Mouse (Mus musculus) limb, embryonic 13.5 days (tissue): ENCODE results near the gene Tmod3. TPM values are rescaled to one million over a fixed set of nuclear protein-coding genes. Genes with fewer than 3 reads are reported as not detected.
A peak's percentile ranks its signal among the peaks of the same experiment; 100 is the strongest.
"Not testable (repeated sequence)": the region's sequence is repeated elsewhere in the genome, so short reads cannot be mapped to it uniquely, and the experiment has no call there.

Source experiments
- ATAC-seq: fragments of 200-750 bp; cut with Nextera tagmentation; 2 replicates; pipeline ENCODE4 v1.8.0; 2017; ENCODE audit warnings: low read depth, moderate number of reproducible peaks, moderate TSS enrichment; ENCODE audit not compliant: low FRiP score
- H3K27ac ChIP-seq: fragments of 300-500 bp; sonication (generic); 2 replicates; pipeline ENCODE4 v1.5.1; 2015; ENCODE audit warnings: inconsistent platforms, mild to moderate bottlenecking, moderate library complexity
- H3K27me3 ChIP-seq: fragments of 300-500 bp; sonication (generic); 2 replicates; pipeline ENCODE4 v1.6.1; 2015; ENCODE audit warnings: mild to moderate bottlenecking, inconsistent platforms
- H3K36me3 ChIP-seq: fragments of 300-500 bp; sonication (generic); 2 replicates; pipeline ENCODE4 v1.6.1; 2015; ENCODE audit warnings: inconsistent platforms, mild to moderate bottlenecking, moderate library complexity
- H3K4me1 ChIP-seq: fragments of 300-500 bp; sonication (generic); 2 replicates; pipeline ENCODE4 v1.6.1; 2015; ENCODE audit warnings: inconsistent platforms
- H3K4me2 ChIP-seq: fragments of 300-500 bp; sonication (generic); replicated peaks from 2 replicates; pipeline ENCODE4 v1.6.1; 2015; ENCODE audit warnings: inconsistent platforms, mild to moderate bottlenecking, moderate library complexity
- H3K4me3 ChIP-seq: fragments of 300-500 bp; sonication (generic); 2 replicates; pipeline ENCODE4 v1.5.1; 2015; ENCODE audit warnings: moderate library complexity, mild to moderate bottlenecking, inconsistent platforms
- H3K9ac ChIP-seq: fragments of 300-500 bp; sonication (generic); 2 replicates; pipeline ENCODE4 v1.6.1; 2015; ENCODE audit warnings: mild to moderate bottlenecking, inconsistent platforms
- H3K9me3 ChIP-seq: fragments of 300-500 bp; sonication (generic); 2 replicates; pipeline ENCODE4 v1.6.1; 2016; ENCODE audit warnings: inconsistent platforms
- WGBS: fragments of 180-500 bp; shearing (Covaris S2); methylation state at CpG from one replicate; pipeline ENCODE4 v1.1.7; 2015; 5-methylcytosine and 5-hydroxymethylcytosine counted together
- polyA plus RNA-seq: library from polyadenylated mRNA; unstranded; fragments of >200 nt; fragmentation: Nextera tagmentation; extraction: Ambion mirVana; gene quantifications from 2 replicates; pipeline ENCODE4 v1.2.1, GENCODE M21; 2015

The Tmod3 gene
- polyA plus RNA-seq, 1 experiment from 2014 or later = 105 TPM

GRCm38 (mm10) chr9:75546885-75547553 lies 12.4 kb downstream of the Tmod3 start:
- H3K36me3 ChIP-seq = no peaks in the 10 kb centered on the region
- no peak overlapping the region for H3K9ac ChIP-seq
- no peak overlapping the region for H3K27ac ChIP-seq
- H3K4me1 ChIP-seq = peaks cover 30% of the 10 kb centered on the region
- H3K4me2 ChIP-seq = no peak overlapping the region
- H3K27me3 ChIP-seq = no peaks in the 10 kb centered on the region
- ATAC-seq = no peak
- 74% methylated on average over 12 of the region's 12 CpGs for WGBS
- no peaks in the 10 kb centered on the region for H3K9me3 ChIP-seq
- no peak overlapping the region for H3K4me3 ChIP-seq

- no peaks in the 10 kb centered on the region for H3K9me3 ChIP-seq
Observed at GRCm38 (mm10) chr9:75545514-75545913, 13.9 kb downstream of the Tmod3 start.

GRCm38 (mm10) chr9:75541497-75541896 lies 18.0 kb downstream of the Tmod3 start:
- H3K9ac ChIP-seq = no peak overlapping the region
- H3K9me3 ChIP-seq = no peaks in the 10 kb centered on the region
- H3K4me3 ChIP-seq = no peak overlapping the region
- WGBS = 9% methylated on average over 5 of the region's 5 CpGs
- H3K4me2 ChIP-seq = no peak overlapping the region
- no peaks in the 10 kb centered on the region for H3K27me3 ChIP-seq
- H3K4me1 ChIP-seq = peaks cover 15% of the 10 kb centered on the region
- H3K27ac ChIP-seq = no peak overlapping the region
- no peaks in the 10 kb centered on the region for H3K36me3 ChIP-seq
- ATAC-seq = no peak

More at GRCm38 (mm10) chr9:75545514-75545913, 13.9 kb downstream of the Tmod3 start:
- no peak overlapping the region for H3K9ac ChIP-seq
- H3K4me3 ChIP-seq = no peak overlapping the region
- no peaks in the 10 kb centered on the region for H3K27me3 ChIP-seq
- no peak overlapping the region for H3K27ac ChIP-seq
- ATAC-seq = no peak
- H3K4me1 ChIP-seq = peaks cover 27% of the 10 kb centered on the region
- H3K36me3 ChIP-seq = no peaks in the 10 kb centered on the region
- H3K4me2 ChIP-seq = no peak overlapping the region
- WGBS = 81% methylated on average over 8 of the region's 8 CpGs

- Histone ChIP-seq H3K27me3 (no peaks in the 10 kb centered on the region), H3K4me3 (no peak overlapping the region), H3K4me2 (no peak overlapping the region), H3K9ac (no peak overlapping the region), H3K4me1 (peaks cover 6% of the 10 kb centered on the region), H3K9me3 (no peaks in the 10 kb centered on the region), H3K27ac (no peak overlapping the region), H3K36me3 (peaks cover 14% of the 10 kb centered on the region)
- 92% methylated on average over 1 of the region's 1 CpGs for WGBS
- no peak for ATAC-seq
Observed at GRCm38 (mm10) chr9:75536422-75536821, 23.0 kb downstream of the Tmod3 start.

GRCm38 (mm10) chr9:75534431-75534962 lies 25.0 kb downstream of the Tmod3 start:
- H3K4me1 ChIP-seq = peaks cover 3% of the 10 kb centered on the region; the same call in 1 of the 2 replicates
- H3K9me3 ChIP-seq = no peaks in the 10 kb centered on the region
- no peak overlapping the region for H3K4me2 ChIP-seq
- WGBS = 93% methylated on average over 8 of the region's 8 CpGs
- H3K36me3 ChIP-seq = peaks cover 24% of the 10 kb centered on the region
- H3K27ac ChIP-seq = no peak overlapping the region
- no peak for ATAC-seq
- no peak overlapping the region for H3K9ac ChIP-seq
- no peaks in the 10 kb centered on the region for H3K27me3 ChIP-seq
- H3K4me3 ChIP-seq = no peak overlapping the region

- 67% methylated on average over 9 of the region's 9 CpGs for WGBS
- H3K27me3 ChIP-seq, H3K27ac ChIP-seq, H3K9me3 ChIP-seq, H3K4me1 ChIP-seq, H3K4me3 ChIP-seq, H3K4me2 ChIP-seq, ATAC-seq, H3K9ac ChIP-seq: not testable (repeated sequence)
- H3K36me3 ChIP-seq = peaks cover 36% of the 10 kb centered on the region
Observed at GRCm38 (mm10) chr9:75532989-75533388, 26.5 kb downstream of the Tmod3 start.

GRCm38 (mm10) chr9:75532461-75532860 lies 27.0 kb downstream of the Tmod3 start:
- H3K4me3 ChIP-seq = no peak overlapping the region
- H3K9me3 ChIP-seq = no peaks in the 10 kb centered on the region
- H3K27me3 ChIP-seq = no peaks in the 10 kb centered on the region
- no peak for ATAC-seq
- no peak overlapping the region for H3K4me2 ChIP-seq
- no peak overlapping the region for H3K27ac ChIP-seq
- peaks cover 40% of the 10 kb centered on the region for H3K36me3 ChIP-seq
- WGBS = 91% methylated on average over 7 of the region's 7 CpGs
- no peaks in the 10 kb centered on the region for H3K4me1 ChIP-seq
- no peak overlapping the region for H3K9ac ChIP-seq

- no peak for ATAC-seq
- H3K36me3 ChIP-seq = peaks cover 35% of the 10 kb centered on the region
- H3K9ac ChIP-seq = no peak overlapping the region
- WGBS = 77% methylated on average over 5 of the region's 5 CpGs
- no peak overlapping the region for H3K4me2 ChIP-seq
- no peak overlapping the region for H3K4me3 ChIP-seq
- H3K4me1 ChIP-seq = no peaks in the 10 kb centered on the region
- no peak overlapping the region for H3K27ac ChIP-seq
- H3K9me3 ChIP-seq = no peaks in the 10 kb centered on the region
- H3K27me3 ChIP-seq = no peaks in the 10 kb centered on the region
Observed at GRCm38 (mm10) chr9:75529358-75529757, 30.1 kb downstream of the Tmod3 start.

GRCm38 (mm10) chr9:75528096-75528495 lies 31.4 kb downstream of the Tmod3 start:
- Histone ChIP-seq H3K4me2 (no peak overlapping the region), H3K27ac (no peak overlapping the region), H3K9ac (no peak overlapping the region), H3K9me3 (no peaks in the 10 kb centered on the region), H3K4me1 (no peaks in the 10 kb centered on the region), H3K4me3 (no peak overlapping the region), H3K36me3 (peaks cover 35% of the 10 kb centered on the region), H3K27me3 (no peaks in the 10 kb centered on the region)
- WGBS = 97% methylated on average over 9 of the region's 9 CpGs
- no peak for ATAC-seq

GRCm38 (mm10) chr9:75527368-75528059 lies 31.9 kb downstream of the Tmod3 start:
- 0 out of 2 replicates have a peak, but pooled peaks have one; percentile 32 for ATAC-seq
- no peaks in the 10 kb centered on the region for H3K9me3 ChIP-seq
- no peaks in the 10 kb centered on the region for H3K27me3 ChIP-seq
- no peak overlapping the region for H3K27ac ChIP-seq
- no peak overlapping the region for H3K4me3 ChIP-seq
- peaks cover 35% of the 10 kb centered on the region for H3K36me3 ChIP-seq
- H3K4me1 ChIP-seq = no peaks in the 10 kb centered on the region
- H3K4me2 ChIP-seq = no peak overlapping the region
- 86% methylated on average over 13 of the region's 13 CpGs for WGBS
- H3K9ac ChIP-seq = no peak overlapping the region

GRCm38 (mm10) chr9:75523646-75524045 lies 35.8 kb downstream of the Tmod3 start:
- no peak overlapping the region for H3K27ac ChIP-seq
- peaks cover 13% of the 10 kb centered on the region for H3K36me3 ChIP-seq
- H3K9me3 ChIP-seq = no peaks in the 10 kb centered on the region
- no peak overlapping the region for H3K9ac ChIP-seq
- no peak overlapping the region for H3K4me3 ChIP-seq
- H3K4me2 ChIP-seq = no peak overlapping the region
- WGBS = 49% methylated on average over 6 of the region's 6 CpGs
- H3K4me1 ChIP-seq = no peaks in the 10 kb centered on the region
- no peak for ATAC-seq
- H3K27me3 ChIP-seq = no peaks in the 10 kb centered on the region

- no peak for ATAC-seq
- Histone ChIP-seq H3K27me3 (no peaks in the 10 kb centered on the region), H3K36me3 (peaks cover 4% of the 10 kb centered on the region; the same call in 1 of the 2 replicates), H3K4me1 (no peaks in the 10 kb centered on the region), H3K9ac (no peak overlapping the region), H3K9me3 (no peaks in the 10 kb centered on the region), H3K4me2 (no peak overlapping the region), H3K4me3 (no peak overlapping the region), H3K27ac (no peak overlapping the region)
- WGBS = 70% methylated on average over 2 of the region's 2 CpGs
Observed at GRCm38 (mm10) chr9:75522217-75522616, 37.2 kb downstream of the Tmod3 start.
